Mouse (Mus musculus): ENCODE measurements around the gene Olfr1105.

GRCm38 (mm10) chr2:87052173-87052572 lies 15.8 kb upstream of the Olfr1105 start, which contains the start of gene Olfr1106:
- TF ChIP-seq CTCF (IDR thresholded peaks at IDR 0.05; ENCODE audit: low read depth) (no peak), EP300 (IDR thresholded peaks at IDR 0.05; ENCODE audit: low read depth) (no peak)

All from liver, embryonic 14.5 days (tissue).